Mouse (Mus musculus) spleen, adult 2 months (tissue): ENCODE results near the gene Trim15. TPM values are rescaled to one million over a fixed set of nuclear protein-coding genes. Genes with fewer than 3 reads are reported as not detected.
A peak's percentile ranks its signal among the peaks of the same experiment; 100 is the strongest.
"Not testable (repeated sequence)": the region's sequence is repeated elsewhere in the genome, so short reads cannot be mapped to it uniquely, and the experiment has no call there.

Source experiments
- DNase-seq, 2 experiments: peaks; one replicate each; pipeline versions ENCODE4 v3.0.0 to v3.0.0-alpha.2; 2012 to 2021; ENCODE audit warnings: low spot score in 2 of 2, low read depth in 1 of 2
- H3K27ac ChIP-seq: fragments of 200-500 bp; 2 replicates; pipeline ENCODE4 v1.5.1; 2012; ENCODE audit warnings: low read length, inconsistent platforms; ENCODE audit not compliant: insufficient read depth
- H3K27me3 ChIP-seq: fragments of 200-500 bp; 2 replicates; pipeline ENCODE4 v1.6.1; 2012; ENCODE audit warnings: mild to moderate bottlenecking, moderate library complexity, low read length, inconsistent platforms; ENCODE audit not compliant: control insufficient read depth, insufficient read depth
- H3K36me3 ChIP-seq: fragments of 200-500 bp; 2 replicates; pipeline ENCODE4 v1.6.1; 2012; ENCODE audit warnings: mild to moderate bottlenecking, low read length, inconsistent platforms; ENCODE audit not compliant: control insufficient read depth, insufficient read depth
- H3K4me1 ChIP-seq: fragments of 200-500 bp; 2 replicates; pipeline ENCODE4 v1.6.1; 2011; ENCODE audit warnings: inconsistent platforms; ENCODE audit not compliant: control insufficient read depth, insufficient read depth, insufficient read length
- H3K4me3 ChIP-seq: fragments of 200-500 bp; 2 replicates; pipeline ENCODE4 v1.5.1; 2011; ENCODE audit warnings: mild to moderate bottlenecking, inconsistent platforms; ENCODE audit not compliant: insufficient read depth, insufficient read length; ENCODE audit errors: extremely low read depth
- CTCF ChIP-seq: fragments of 200-500 bp; IDR thresholded peaks from 2 replicates; pipeline ENCODE4 v1.5.1; 2011; ENCODE audit warnings: mild to moderate bottlenecking, inconsistent platforms; ENCODE audit not compliant: insufficient read depth, insufficient read length, insufficient replicate concordance; ENCODE audit errors: extremely low read depth
- POLR2A ChIP-seq: fragments of 200-500 bp; IDR thresholded peaks from 2 replicates; pipeline ENCODE4 v1.6.1; 2011; ENCODE audit warnings: low read depth, low read length, inconsistent platforms
- WGBS: fragments of 180-500 bp; shearing (Covaris S2); methylation state at CpG from one replicate; pipeline ENCODE4 v1.1.7; 2018; 5-methylcytosine and 5-hydroxymethylcytosine counted together
- polyA plus RNA-seq: library from polyadenylated mRNA; depleted of rRNA; stranded (reverse); fragments of >200 nt; gene quantifications from 2 replicates; pipeline ENCODE4 v1.2.3, GENCODE M21; 2012

Trim15 gene
- polyA plus RNA-seq, 1 experiment = 0.04 TPM

DNA sequence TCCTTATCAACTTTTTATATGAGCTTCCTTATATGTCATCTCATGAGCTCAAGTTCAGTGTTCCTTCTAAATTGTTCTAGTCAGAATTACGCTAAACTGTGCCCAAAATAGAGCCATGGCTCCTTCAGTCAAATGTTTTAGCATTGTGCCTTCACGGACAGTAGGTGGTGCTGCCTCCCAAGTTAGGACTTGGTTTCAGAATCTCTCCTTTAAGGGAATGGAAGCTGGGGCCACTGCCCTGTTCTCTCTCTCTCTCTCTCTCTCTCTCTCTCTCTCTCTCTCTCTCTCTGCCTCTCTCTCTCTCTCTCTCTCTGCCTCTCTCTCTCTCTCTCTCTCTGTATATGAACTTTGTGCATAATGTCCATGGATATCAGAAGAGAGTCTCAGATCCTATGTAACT lies 25.4 kb upstream of the Trim15 start:
- 3% methylated on average over 2 of the region's 2 CpGs for WGBS
- peak in 1 of 2 experiments; percentile 23 for DNase-seq
- TF ChIP-seq POLR2A = no peak
- peak; percentile 48; the same call in 1 of the 2 replicates for TF ChIP-seq CTCF
- H3K27ac ChIP-seq = no peak overlapping the region
- H3K4me1 ChIP-seq = no peaks in the 10 kb centered on the region
- no peaks in the 10 kb centered on the region for H3K27me3 ChIP-seq
- H3K4me3 ChIP-seq = no peak overlapping the region
- H3K36me3 ChIP-seq = no peaks in the 10 kb centered on the region

DNA sequence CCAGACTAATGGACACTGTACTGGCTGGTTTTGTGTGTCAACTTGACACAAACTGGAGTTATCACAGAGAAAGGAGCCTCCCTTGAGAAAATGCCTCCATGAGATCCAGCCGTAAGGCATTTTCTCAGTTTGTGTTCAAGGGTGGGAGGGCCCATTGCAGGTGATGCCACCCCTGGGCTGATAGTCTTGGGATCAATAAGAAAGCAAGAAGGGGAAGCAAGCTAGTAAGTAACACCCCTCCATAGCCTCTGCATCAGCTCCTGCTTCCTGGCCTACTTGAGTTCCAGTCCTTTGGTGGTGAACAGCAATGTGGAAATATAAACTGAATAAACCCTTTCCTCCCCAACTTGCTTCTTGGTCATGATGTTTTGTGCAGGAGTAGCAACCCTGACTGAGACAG lies 24.5 kb upstream of the Trim15 start:
- not testable (repeated sequence) for H3K36me3 ChIP-seq, H3K4me1 ChIP-seq, H3K4me3 ChIP-seq, DNase-seq, H3K27me3 ChIP-seq, H3K27ac ChIP-seq
- WGBS = 95% methylated on average over 1 of the region's 1 CpGs

DNA sequence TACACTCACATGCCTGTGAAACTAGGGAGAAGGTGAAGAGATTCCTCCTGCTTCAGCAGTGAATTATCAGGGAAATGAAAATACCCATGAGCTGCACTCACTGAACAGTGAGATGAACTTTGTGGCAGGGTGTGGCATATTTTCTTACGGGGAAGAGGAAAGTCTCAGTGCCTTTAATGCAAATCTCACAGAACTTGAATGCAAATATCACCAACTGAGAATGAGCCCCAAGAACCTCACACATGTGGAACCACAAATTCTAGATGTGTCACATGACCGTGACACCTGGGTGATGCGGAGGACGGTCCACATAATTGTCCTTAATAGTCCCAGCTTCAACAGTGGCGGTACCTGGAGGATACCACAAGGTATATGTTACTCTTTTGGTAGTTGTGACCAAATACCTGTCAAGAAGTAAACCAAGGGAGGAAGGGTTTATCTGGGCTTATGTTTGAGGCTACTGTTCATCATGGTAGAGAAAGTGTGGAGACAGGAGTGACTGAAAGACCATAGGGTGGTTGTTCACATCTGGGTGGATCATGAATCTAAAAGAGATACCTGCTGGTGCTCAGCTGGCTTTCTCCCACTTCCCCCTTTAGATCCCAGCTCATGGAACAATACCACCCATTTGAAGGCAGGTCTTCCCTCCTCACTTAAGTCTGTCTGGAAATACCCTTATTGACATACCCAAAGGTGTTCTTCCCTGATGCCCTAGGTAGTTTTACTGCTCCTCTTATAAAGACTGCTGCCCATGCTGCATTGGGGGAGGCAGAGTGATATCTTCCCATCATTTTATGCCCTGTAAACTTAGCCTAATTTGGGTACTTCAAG lies 23.3 kb upstream of the Trim15 start, which contains the start of gene Trim40:
TSS of gene Trim40 (minus strand) at position 51 of the 831 bp plus-strand sequence.
- DNase-seq = no peak
- Histone ChIP-seq H3K36me3 (no peaks in the 10 kb centered on the region), H3K27ac (no peak within 1 kb of the TSS), H3K4me3 (no peak within 1 kb of the TSS), H3K27me3 (no peaks in the 10 kb centered on the region), H3K4me1 (no peaks in the 10 kb centered on the region)
- 81% methylated on average over 5 of the region's 5 CpGs for WGBS
- no peak for TF ChIP-seq POLR2A
- TF ChIP-seq CTCF = no peak

DNA sequence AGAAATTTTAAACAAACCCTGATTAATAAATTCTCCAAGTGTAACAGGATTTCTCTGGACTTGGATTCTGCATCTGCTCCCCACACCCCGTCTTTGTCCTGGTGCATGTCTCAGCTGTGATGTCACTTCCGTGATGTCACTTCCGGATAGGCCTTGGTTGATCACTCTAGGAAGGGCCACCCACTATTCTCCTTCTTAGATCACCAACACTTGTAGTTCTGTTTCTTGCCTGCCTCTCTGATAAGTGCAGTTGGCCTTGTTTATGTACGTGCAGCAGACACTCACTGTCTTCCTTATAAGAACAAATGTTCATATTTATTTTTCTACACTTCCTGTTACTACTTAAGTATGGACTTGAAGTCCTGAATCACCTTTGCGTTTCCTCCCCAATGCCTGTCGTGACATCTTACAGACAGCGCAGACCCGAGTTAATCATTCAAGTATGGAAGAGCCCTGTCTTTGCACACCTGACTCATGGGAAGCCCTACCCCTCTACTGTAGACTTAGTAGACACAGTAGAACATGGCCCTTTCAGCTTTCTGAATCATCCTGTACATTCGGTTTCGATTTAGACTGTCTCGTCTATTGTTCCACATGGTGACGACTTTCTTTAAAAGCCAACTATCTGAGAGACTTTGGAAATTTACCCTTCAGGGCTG lies 18.3 kb upstream of the Trim15 start:
- H3K27ac ChIP-seq = no peak overlapping the region
- TF ChIP-seq CTCF = no peak
- TF ChIP-seq POLR2A = no peak
- 89% methylated on average over 12 of the region's 12 CpGs for WGBS

DNA sequence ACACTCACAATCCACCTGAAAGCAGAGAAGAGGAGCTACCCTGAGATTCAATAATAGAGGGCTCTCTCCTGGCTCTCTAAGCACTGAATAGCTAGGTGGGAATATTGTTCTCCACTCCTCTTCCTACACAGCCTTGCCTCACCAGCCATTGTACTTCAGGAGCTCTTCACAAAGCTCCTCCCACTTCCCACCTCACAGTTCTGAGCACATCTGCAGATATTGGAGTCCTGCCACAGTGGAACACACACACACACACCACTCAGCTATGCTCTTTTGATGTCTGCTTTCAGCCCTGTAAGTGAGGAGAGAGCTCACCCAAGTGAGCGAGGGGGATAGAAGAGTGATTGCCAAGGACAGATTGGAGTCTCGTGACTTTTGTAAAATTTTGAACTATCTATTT lies 16.3 kb upstream of the Trim15 start:
- TF ChIP-seq POLR2A (no peak), CTCF (no peak)
- H3K27me3 ChIP-seq = no peaks in the 10 kb centered on the region
- WGBS = 70% methylated on average over 2 of the region's 2 CpGs
- no peak for DNase-seq
- H3K27ac ChIP-seq = no peak overlapping the region
- H3K4me3 ChIP-seq = no peak overlapping the region
- H3K36me3 ChIP-seq = no peaks in the 10 kb centered on the region
- H3K4me1 ChIP-seq = no peaks in the 10 kb centered on the region

More for the DNA sequence above, 18.3 kb upstream of the Trim15 start:
- no peak for DNase-seq
- Histone ChIP-seq H3K4me1 (no peaks in the 10 kb centered on the region), H3K4me3 (no peak overlapping the region), H3K27me3 (no peaks in the 10 kb centered on the region), H3K36me3 (no peaks in the 10 kb centered on the region)

DNA sequence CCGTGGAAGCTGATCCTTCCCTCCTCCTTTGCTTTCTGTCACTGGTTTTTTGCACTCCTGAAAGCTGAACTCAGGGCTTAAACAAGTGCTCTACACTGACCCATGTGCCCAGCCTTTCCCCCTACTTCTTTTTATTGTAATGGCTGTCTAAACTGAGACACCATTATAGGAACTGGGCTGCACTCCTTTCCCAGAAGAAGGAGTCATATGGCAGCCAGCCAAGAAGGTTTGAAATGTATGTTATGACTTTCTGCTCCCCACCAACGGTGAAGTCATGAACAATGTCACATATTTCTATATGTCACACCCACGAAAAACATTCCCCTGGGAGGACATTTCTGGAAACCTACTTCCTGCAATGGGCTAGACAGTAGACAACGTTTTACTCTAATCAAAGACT lies 7.6 kb upstream of the Trim15 start:
- no peak for TF ChIP-seq POLR2A
- TF ChIP-seq CTCF = no peak
- DNase-seq = no peak
- Histone ChIP-seq H3K4me3 (no peak overlapping the region), H3K4me1 (no peaks in the 10 kb centered on the region), H3K36me3 (no peaks in the 10 kb centered on the region; the same call in 1 of the 2 replicates), H3K27ac (no peak overlapping the region), H3K27me3 (no peaks in the 10 kb centered on the region)
- 47% methylated on average over 4 of the region's 4 CpGs for WGBS
